Mouse (Mus musculus): ENCODE measurements around the gene Trim45.

GRCm38 (mm10) chr3:100921825-100922505 is at the start of gene Trim45:
- TF ChIP-seq EP300 (IDR thresholded peaks at IDR 0.05; ENCODE audit: low read length) (no peak; the same call in 1 of the 2 replicates), PAX5 (IDR thresholded peaks at IDR 0.05; ENCODE audit: low read length) (no peak), POLR2A (IDR thresholded peaks at IDR 0.05; ENCODE audit: low read depth, low read length) (peak; percentile 79)
